Mouse (Mus musculus): Measurements from ENCODE around the gene Actg1.

GRCm38 (mm10) chr11:120378611-120379540, 30.5 kb upstream of the Actg1 start, which contains the start of gene Faap100:
- TF ChIP-seq CTCF (IDR thresholded peaks at IDR 0.05; ENCODE audit: low read depth) = peak; percentile 87
- TF ChIP-seq EP300 (IDR thresholded peaks at IDR 0.05; ENCODE audit: low read depth) = no peak
